Mouse (Mus musculus): ENCODE results near the gene Cd300ld3. TPM values are rescaled to one million over a fixed set of nuclear protein-coding genes. Genes with fewer than 3 reads are reported as not detected.
"Not testable (repeated sequence)": the region's sequence is repeated elsewhere in the genome, so short reads cannot be mapped to it uniquely, and the experiment has no call there.

The Cd300ld3 gene
- polyA plus RNA-seq, 1 experiment from 2014 or later: 0.23 TPM

DNA sequence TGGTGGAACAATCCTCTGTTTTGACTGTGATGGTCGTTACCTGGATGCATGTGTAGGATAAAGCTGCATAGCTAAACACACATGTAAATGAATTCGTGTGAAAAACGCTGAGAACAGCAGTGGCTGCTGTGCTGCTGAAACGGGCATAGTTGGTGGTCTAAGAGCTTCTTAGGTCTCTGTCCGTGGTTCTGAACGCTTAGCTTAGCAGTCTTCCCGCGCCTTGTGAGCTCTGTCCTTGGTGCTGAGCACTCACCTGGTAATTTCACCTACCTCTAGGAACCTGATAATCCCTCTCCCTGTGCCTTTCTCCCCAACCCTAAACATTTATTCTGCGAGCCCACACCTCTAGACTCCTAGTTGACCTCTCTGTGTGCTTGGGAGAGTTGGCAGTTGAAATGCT, 4.0 kb upstream of the Cd300ld3 start:
- Histone ChIP-seq H3K9me3 (replicated peaks) (no peaks in the 10 kb centered on the region), H3K9ac (no peak overlapping the region), H3K27ac (no peak overlapping the region), H3K4me2 (no peak overlapping the region), H3K27me3 (replicated peaks) (no peaks in the 10 kb centered on the region), H3K4me1 (no peaks in the 10 kb centered on the region), H3K36me3 (no peaks in the 10 kb centered on the region), H3K4me3 (no peak overlapping the region)
- no peak for ATAC-seq
- 3% methylated on average over 9 of the region's 9 CpGs for WGBS (ENCODE audit: insufficient replicate concordance)

DNA sequence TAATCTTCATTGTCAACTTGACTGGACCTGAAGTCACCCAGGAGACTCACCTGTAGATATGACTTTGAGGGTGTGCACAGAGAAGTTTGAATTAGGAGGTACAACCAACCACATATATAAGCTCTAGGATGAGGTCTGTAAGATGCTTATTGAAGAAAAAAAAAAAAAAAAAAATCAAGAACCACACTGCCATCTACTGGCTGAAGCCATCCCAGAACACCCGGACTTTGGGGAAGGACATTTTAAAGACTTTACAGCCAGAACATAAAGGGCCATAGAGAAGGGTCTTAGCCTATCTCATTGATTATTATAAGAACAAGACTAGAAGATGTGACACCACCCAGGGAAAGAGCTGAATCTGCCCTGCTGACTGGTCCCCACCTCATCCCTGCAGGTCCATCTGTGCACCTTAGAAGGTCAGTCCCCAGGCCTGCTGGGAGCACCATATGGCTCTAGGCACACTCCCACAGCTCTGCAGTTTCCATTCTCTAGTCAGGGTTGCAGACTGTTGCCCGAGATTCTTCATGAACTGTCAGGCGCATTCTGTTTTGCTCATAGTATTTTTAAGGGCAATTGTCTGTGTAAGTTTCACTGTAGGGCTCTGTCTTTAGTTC, 1.2 kb upstream of the Cd300ld3 start:
- Histone ChIP-seq H3K27me3 (replicated peaks) (no peaks in the 10 kb centered on the region), H3K9ac (no peak overlapping the region), H3K36me3 (no peaks in the 10 kb centered on the region), H3K9me3 (replicated peaks) (no peaks in the 10 kb centered on the region), H3K4me3 (no peak overlapping the region), H3K4me2 (no peak overlapping the region), H3K4me1 (no peaks in the 10 kb centered on the region), H3K27ac (no peak overlapping the region)
- no peak for ATAC-seq
- 32% methylated on average over 3 of the region's 3 CpGs for WGBS (ENCODE audit: insufficient replicate concordance)

DNA sequence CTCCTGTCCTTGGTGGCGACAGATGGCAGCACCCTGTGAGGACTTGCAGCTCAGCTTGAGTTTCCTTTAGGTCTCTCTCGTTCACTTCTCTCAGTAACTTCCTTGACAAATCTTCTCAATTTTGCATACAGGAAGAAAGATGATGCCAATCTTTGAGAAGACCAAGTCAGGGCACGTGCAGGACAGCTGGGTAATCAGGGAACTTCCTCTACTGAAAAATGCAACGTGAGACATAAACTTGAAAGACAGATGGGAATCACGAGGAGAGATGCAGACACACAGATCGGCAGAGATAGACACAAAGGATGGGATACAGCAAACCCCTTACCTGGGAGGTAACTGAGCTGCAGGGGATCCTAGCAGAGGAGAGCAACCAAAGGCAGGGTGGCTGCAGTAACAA, 10.5 kb downstream of the Cd300ld3 start, which contains the start of gene Cd300ld5:
TSS of gene Cd300ld5 (minus strand) at position 101 of the 400 bp plus-strand sequence.
- not testable (repeated sequence) for H3K36me3 ChIP-seq; ATAC-seq; H3K4me1 ChIP-seq; H3K9ac ChIP-seq; H3K27ac ChIP-seq; H3K4me3 ChIP-seq; H3K9me3 ChIP-seq (replicated peaks); H3K27me3 ChIP-seq (replicated peaks); H3K4me2 ChIP-seq
- no CpG with 5 or more reads among the region's 6 CpGs for WGBS (ENCODE audit: insufficient replicate concordance)

DNA sequence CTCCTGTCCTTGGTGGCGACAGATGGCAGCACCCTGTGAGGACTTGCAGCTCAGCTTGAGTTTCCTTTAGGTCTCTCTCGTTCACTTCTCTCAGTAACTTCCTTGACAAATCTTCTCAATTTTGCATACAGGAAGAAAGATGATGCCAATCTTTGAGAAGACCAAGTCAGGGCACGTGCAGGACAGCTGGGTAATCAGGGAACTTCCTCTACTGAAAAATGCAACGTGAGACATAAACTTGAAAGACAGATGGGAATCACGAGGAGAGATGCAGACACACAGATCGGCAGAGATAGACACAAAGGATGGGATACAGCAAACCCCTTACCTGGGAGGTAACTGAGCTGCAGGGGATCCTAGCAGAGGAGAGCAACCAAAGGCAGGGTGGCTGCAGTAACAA, 21.3 kb downstream of the Cd300ld3 start, which contains the start of gene Cd300ld4:
TSS of gene Cd300ld4 (minus strand) at position 101 of the 400 bp plus-strand sequence.
- H3K9ac ChIP-seq; H3K4me1 ChIP-seq; H3K36me3 ChIP-seq; H3K9me3 ChIP-seq (replicated peaks); H3K27me3 ChIP-seq (replicated peaks); H3K4me2 ChIP-seq; H3K27ac ChIP-seq; ATAC-seq; H3K4me3 ChIP-seq: not testable (repeated sequence)
- no CpG with 5 or more reads among the region's 6 CpGs for WGBS (ENCODE audit: insufficient replicate concordance)

DNA sequence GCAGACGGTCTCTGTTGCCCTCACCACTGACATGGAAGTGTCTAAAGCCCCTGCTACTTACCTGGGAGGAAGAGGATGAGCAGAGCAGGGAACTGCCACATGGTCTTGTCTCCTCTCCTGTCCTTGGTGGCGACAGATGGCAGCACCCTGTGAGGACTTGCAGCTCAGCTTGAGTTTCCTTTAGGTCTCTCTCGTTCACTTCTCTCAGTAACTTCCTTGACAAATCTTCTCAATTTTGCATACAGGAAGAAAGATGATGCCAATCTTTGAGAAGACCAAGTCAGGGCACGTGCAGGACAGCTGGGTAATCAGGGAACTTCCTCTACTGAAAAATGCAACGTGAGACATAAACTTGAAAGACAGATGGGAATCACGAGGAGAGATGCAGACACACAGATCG, 32.1 kb downstream of the Cd300ld3 start, which contains the start of gene Cd300ld2:
TSS of gene Cd300ld2 (minus strand) at position 101 of the 400 bp plus-strand sequence.
- H3K9ac ChIP-seq; ATAC-seq; H3K27ac ChIP-seq; H3K36me3 ChIP-seq; H3K4me2 ChIP-seq; H3K4me1 ChIP-seq; H3K4me3 ChIP-seq; H3K9me3 ChIP-seq (replicated peaks); H3K27me3 ChIP-seq (replicated peaks): not testable (repeated sequence)
- no CpG with 5 or more reads among the region's 7 CpGs for WGBS (ENCODE audit: insufficient replicate concordance)

DNA sequence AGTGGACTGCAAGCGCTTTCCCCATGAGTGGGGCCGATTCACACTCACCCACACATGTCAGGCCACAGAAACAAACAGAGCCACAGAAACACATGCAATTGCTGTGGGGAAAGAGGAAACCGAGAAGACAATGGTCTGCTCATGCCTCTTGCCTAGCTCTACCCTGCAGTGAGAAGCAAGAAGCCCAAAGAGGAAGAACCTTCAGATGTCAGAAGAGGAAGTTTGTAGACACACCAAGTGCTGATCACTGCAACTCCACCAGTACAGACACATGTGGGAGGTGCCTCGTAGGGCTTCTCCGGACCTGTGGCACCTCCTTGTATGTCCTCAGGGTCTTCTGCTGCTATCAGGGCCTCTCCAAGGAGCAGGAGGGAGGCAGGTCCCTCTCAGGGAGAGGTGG, 44.1 kb downstream of the Cd300ld3 start:
- Histone ChIP-seq H3K9ac (no peak overlapping the region), H3K36me3 (no peaks in the 10 kb centered on the region), H3K4me2 (no peak overlapping the region), H3K4me3 (no peak overlapping the region), H3K9me3 (replicated peaks) (no peaks in the 10 kb centered on the region), H3K27ac (no peak overlapping the region), H3K27me3 (replicated peaks) (no peaks in the 10 kb centered on the region; the same call in 1 of the 2 replicates), H3K4me1 (no peaks in the 10 kb centered on the region)
- no peak for ATAC-seq
- WGBS (ENCODE audit: insufficient replicate concordance): 28% methylated on average over 5 of the region's 5 CpGs

DNA sequence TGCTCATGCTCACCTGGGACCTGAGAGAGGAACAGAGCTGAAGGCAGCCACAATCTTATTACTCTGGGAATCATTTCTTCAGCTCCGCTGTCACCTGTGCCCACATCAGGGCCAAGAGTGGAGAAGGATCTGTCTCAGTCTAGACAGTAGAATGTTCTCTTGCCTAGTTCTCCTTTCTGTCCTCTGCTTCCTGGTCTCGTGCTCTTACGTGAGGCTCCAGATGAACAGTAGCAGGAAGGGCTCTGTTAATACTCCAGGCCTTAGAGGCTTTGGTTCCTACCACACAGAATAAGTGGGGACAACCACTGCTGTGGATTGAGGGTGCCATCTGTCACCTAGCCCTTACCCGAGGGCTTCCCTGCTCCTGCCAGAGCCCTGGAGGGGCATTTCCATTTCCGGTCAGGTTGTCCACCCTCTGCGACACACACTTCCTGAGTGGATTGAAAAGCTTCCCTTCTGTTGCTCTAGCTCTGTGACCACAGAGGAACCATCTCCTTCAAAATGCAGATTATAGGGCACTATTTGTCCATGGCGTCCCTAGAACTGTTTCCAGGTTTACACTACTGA, 46.7 kb downstream of the Cd300ld3 start, which contains the start of gene Cd300c2:
TSS of gene Cd300c2 (minus strand) at position 407 of the 567 bp plus-strand sequence.
- H3K4me3 ChIP-seq: no peak within 1 kb of the TSS
- H3K27ac ChIP-seq: no peak within 1 kb of the TSS
- no peak for ATAC-seq
- no peaks in the 10 kb centered on the region for H3K4me1 ChIP-seq
- 37% methylated on average over 7 of the region's 7 CpGs for WGBS (ENCODE audit: insufficient replicate concordance)
- H3K4me2 ChIP-seq: no peak within 1 kb of the TSS
- H3K9ac ChIP-seq: no peak within 1 kb of the TSS
- H3K9me3 ChIP-seq (replicated peaks): no peaks in the 10 kb centered on the region
- H3K27me3 ChIP-seq (replicated peaks): no peaks in the 10 kb centered on the region; the same call in 1 of the 2 replicates
- H3K36me3 ChIP-seq: no peaks in the 10 kb centered on the region

Other genes with a start within 250 kb of the Cd300ld3 start
- not detected in 2 replicates for gene Gpr142, start 249.5 kb downstream of the Cd300ld3 start, polyA plus RNA-seq (2016; fragmentation: Nextera tagmentation; extraction: Ambion mirVana)
- 14.3 TPM in 2 replicates for gene Gprc5c, start 197.3 kb downstream of the Cd300ld3 start, polyA plus RNA-seq (2016; fragmentation: Nextera tagmentation; extraction: Ambion mirVana)
- gene Cd300a, start 158.4 kb downstream of the Cd300ld3 start, polyA plus RNA-seq (2016; fragmentation: Nextera tagmentation; extraction: Ambion mirVana): 3.7 and 4.6 TPM in 2 replicates
- 0.39 and 0.67 TPM in 2 replicates for gene Cd300lb, start 114.0 kb downstream of the Cd300ld3 start, polyA plus RNA-seq (2016; fragmentation: Nextera tagmentation; extraction: Ambion mirVana)
- gene Cd300c, start 79.3 kb downstream of the Cd300ld3 start, polyA plus RNA-seq (2016; fragmentation: Nextera tagmentation; extraction: Ambion mirVana): not detected in 2 replicates
- gene Cd300ld, start 58.5 kb downstream of the Cd300ld3 start, polyA plus RNA-seq (2016; fragmentation: Nextera tagmentation; extraction: Ambion mirVana): 0.48 and 0.67 TPM in 2 replicates
- gene Cd300c2, start 46.5 kb downstream of the Cd300ld3 start, polyA plus RNA-seq (2016; fragmentation: Nextera tagmentation; extraction: Ambion mirVana): 3.0 and 3.4 TPM in 2 replicates
- gene Cd300ld2, start 32.2 kb downstream of the Cd300ld3 start, polyA plus RNA-seq (2016; fragmentation: Nextera tagmentation; extraction: Ambion mirVana): not detected in 2 replicates
- not detected in 2 replicates for gene Cd300ld4, start 21.4 kb downstream of the Cd300ld3 start, polyA plus RNA-seq (2016; fragmentation: Nextera tagmentation; extraction: Ambion mirVana)
- gene Cd300ld5, start 10.6 kb downstream of the Cd300ld3 start, polyA plus RNA-seq (2016; fragmentation: Nextera tagmentation; extraction: Ambion mirVana): not detected in 2 replicates
- gene Cd300e, start 13.8 kb upstream of the Cd300ld3 start, polyA plus RNA-seq (2016; fragmentation: Nextera tagmentation; extraction: Ambion mirVana): 0.50 and 0.61 TPM in 2 replicates
- gene Rab37, start 43.0 kb upstream of the Cd300ld3 start, polyA plus RNA-seq (2016; fragmentation: Nextera tagmentation; extraction: Ambion mirVana): 4.7 and 6.1 TPM in 2 replicates
- gene Cd300lf, start 85.6 kb upstream of the Cd300ld3 start, polyA plus RNA-seq (2016; fragmentation: Nextera tagmentation; extraction: Ambion mirVana): 0.90 and 1.3 TPM in 2 replicates
- gene Slc9a3r1, start 114.9 kb upstream of the Cd300ld3 start, polyA plus RNA-seq (2016; fragmentation: Nextera tagmentation; extraction: Ambion mirVana): 74.5 and 75.7 TPM in 2 replicates
- 7.5 and 8.1 TPM in 2 replicates for gene Tmem104, start 139.1 kb upstream of the Cd300ld3 start, polyA plus RNA-seq (2016; fragmentation: Nextera tagmentation; extraction: Ambion mirVana)
- 12.8 and 12.9 TPM in 2 replicates for gene Nat9, start 139.4 kb upstream of the Cd300ld3 start, polyA plus RNA-seq (2016; fragmentation: Nextera tagmentation; extraction: Ambion mirVana)
- 0.51 and 0.62 TPM in 2 replicates for gene Grin2c, start 218.8 kb upstream of the Cd300ld3 start, polyA plus RNA-seq (2016; fragmentation: Nextera tagmentation; extraction: Ambion mirVana)
- 17.1 and 17.8 TPM in 2 replicates for gene Fdxr, start 228.6 kb upstream of the Cd300ld3 start, polyA plus RNA-seq (2016; fragmentation: Nextera tagmentation; extraction: Ambion mirVana)
- gene Fads6, start 249.3 kb upstream of the Cd300ld3 start, polyA plus RNA-seq (2016; fragmentation: Nextera tagmentation; extraction: Ambion mirVana): 2.2 and 2.4 TPM in 2 replicates